Mouse (Mus musculus) MEL (cell line): ENCODE results near the gene Ppard.

Experiments
- CTCF ChIP-seq, 3 experiments: IDR thresholded peaks in 2 of 3; conservative IDR thresholded peaks in 1 of 3; 2 replicates each; pipeline ENCODE4 v1.5.1; 2011 to 2012; ENCODE audit warnings: low read length in 3 of 3, low read depth in 2 of 3, mild to moderate bottlenecking in 2 of 3, improper control_type of control experiment in 1 of 3, inconsistent platforms in 1 of 3, mixed read lengths in 1 of 3, moderate library complexity in 1 of 3; ENCODE audit not compliant: control insufficient read depth in 1 of 3, insufficient read depth in 1 of 3, poor library complexity in 1 of 3, severe bottlenecking in 1 of 3
- EP300 ChIP-seq, 2 experiments: IDR thresholded peaks; 2 replicates each; pipeline ENCODE4 v1.6.1; 2011; ENCODE audit warnings: improper control_type of control experiment in 2 of 2, low read length in 2 of 2, low read depth in 1 of 2, mild to moderate bottlenecking in 1 of 2
- MAX ChIP-seq: IDR thresholded peaks from 2 replicates; pipeline ENCODE4 v1.6.1; 2011; ENCODE audit warnings: low read length, improper control_type of control experiment
- NELFE ChIP-seq: IDR thresholded peaks from 2 replicates; pipeline ENCODE4 v1.6.1; 2011; ENCODE audit warnings: low read depth, low read length, improper control_type of control experiment

DNA sequence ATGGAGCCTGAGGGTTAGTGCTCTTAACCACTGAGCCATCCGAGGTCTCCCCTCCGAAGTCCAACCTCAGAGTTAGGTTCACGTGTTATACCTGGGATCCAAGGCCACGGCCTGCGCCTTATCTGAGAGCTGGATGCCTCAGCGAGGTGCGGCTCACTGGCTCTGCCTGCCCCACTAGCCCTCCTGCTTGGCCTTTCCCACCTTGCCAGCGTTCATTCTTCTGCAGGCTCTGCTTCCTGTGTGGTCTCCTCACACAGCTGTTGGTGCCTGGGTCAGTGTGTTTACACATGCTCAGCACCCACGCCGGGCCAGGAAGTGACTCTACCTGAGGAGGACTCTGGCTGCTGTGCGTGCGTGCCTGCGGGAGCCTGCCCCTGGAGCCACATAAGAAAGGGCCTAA is 37.7 kb downstream of the Ppard start:
- TF ChIP-seq MAX (no peak), EP300 (IDR thresholded peaks at IDR 0.05; ENCODE audit: low read depth in 1 of 2, low read length in 2 of 2) (no peak), NELFE (no peak), CTCF (IDR thresholded peaks at IDR 0.05 in 2 of 3, conservative IDR thresholded peaks at IDR 0.05 in 1 of 3; ENCODE audit: control insufficient read depth in 1 of 3, insufficient read depth in 1 of 3, low read depth in 2 of 3, low read length in 3 of 3, poor library complexity in 1 of 3, severe bottlenecking in 1 of 3) (no peak)
